Mouse (Mus musculus) heart, adult 2 months (tissue): Measurements from ENCODE around the gene Tbc1d1.

Experiments
- CTCF ChIP-seq: fragments of 200-600 bp; IDR thresholded peaks from 2 replicates; pipeline ENCODE4 v1.8.1; 2022; ENCODE audit warnings: antibody characterized with exemption, mild to moderate bottlenecking, moderate library complexity
- EP300 ChIP-seq: fragments of 200-500 bp; IDR thresholded peaks from 2 replicates; pipeline ENCODE4 v1.6.1; 2011; ENCODE audit warnings: low read depth, low read length, control low read depth; ENCODE audit not compliant: insufficient read depth

- TF ChIP-seq CTCF (no peak), EP300 (no peak)
Observed at GRCm38 (mm10) chr5:64174429-64174935, 18.4 kb downstream of the Tbc1d1 start.
